Mouse (Mus musculus): ENCODE data around the gene Fbxo21. TPM values are rescaled to one million over a fixed set of nuclear protein-coding genes. Genes with fewer than 3 reads are reported as not detected.

Fbxo21 gene
- polyA plus RNA-seq, 1 experiment from 2014 or later, result 71.7 TPM

DNA sequence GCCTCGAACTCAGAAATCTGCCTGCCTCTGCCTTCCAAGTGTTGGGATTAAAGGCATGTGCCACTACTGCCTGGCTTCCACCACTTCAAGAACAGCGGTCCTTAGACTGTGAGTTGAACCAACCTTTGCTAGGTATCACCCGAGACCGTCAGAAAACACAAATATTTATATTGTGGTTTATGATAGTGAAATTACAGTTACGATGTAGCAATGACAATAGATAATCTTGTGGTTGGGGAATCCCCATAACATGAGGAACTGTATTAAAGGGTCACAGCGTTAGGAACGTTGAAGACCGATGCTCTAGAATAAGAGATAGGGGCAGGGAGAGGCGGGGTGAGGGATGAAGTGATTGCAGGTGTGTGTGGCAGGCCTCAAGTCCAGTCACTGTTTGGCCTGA, 68.9 kb downstream of the Fbxo21 start:
- Histone ChIP-seq H3K4me3 (ENCODE audit: low read depth, low read length) (no peak overlapping the region), H3K9me3 (ENCODE audit: control insufficient read depth, low read depth, low read length) (no peaks in the 10 kb centered on the region; the same call in 1 of the 2 replicates), H3K27ac (ENCODE audit: low read length) (no peak overlapping the region), H3K27me3 (ENCODE audit: control insufficient read depth, insufficient read depth, low read length) (no peaks in the 10 kb centered on the region), H3K4me1 (ENCODE audit: control insufficient read depth, insufficient read depth, low read length) (no peaks in the 10 kb centered on the region), H3K4me2 (replicated peaks; ENCODE audit: low read depth, low read length) (no peak overlapping the region), H3K9ac (replicated peaks; ENCODE audit: low read depth, low read length) (no peak overlapping the region), H3K36me3 (ENCODE audit: control insufficient read depth, insufficient read depth, low read length) (no peaks in the 10 kb centered on the region)
- 84% methylated on average over 9 of the region's 9 CpGs for WGBS
- no peak for ATAC-seq (ENCODE audit: insufficient number of reproducible peaks, insufficient read depth, low FRiP score, low read depth)

DNA sequence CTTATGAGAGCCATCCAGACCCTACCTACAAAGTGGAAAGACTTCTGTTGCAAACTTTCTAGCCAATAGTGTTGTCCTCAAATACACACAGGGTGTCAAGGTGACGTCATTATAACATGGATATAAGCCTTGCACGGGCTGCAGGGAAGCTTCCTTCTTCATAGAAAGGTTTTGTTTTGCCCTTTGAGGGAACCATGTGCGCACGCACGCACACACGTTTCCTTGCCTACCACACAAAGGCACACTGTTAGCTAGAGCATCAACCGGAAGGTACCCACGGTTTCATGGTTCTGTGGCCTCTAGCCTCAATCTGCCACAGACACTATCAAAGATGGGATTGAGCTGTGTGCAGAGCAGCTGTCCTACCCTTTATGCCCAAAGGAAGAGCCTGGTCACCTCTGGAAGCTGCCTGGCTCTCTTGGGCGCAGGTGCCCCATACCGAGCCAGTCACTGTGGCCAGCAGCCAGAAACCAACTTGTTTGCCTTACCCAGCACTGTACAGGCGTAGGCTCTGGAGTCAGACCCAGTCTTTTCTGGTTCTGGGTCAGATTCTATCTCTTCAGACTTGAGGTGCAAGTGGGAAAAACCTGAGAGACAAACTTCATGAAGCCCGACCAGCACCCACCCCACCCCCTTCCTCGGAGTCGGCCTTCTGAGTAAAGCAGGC, 70.7 kb downstream of the Fbxo21 start:
- no peak overlapping the region for H3K4me2 ChIP-seq (replicated peaks; ENCODE audit: low read depth, low read length)
- H3K27me3 ChIP-seq (ENCODE audit: control insufficient read depth, insufficient read depth, low read length), result no peaks in the 10 kb centered on the region
- H3K27ac ChIP-seq (ENCODE audit: low read length), result no peak overlapping the region
- no peak for ATAC-seq (ENCODE audit: insufficient number of reproducible peaks, insufficient read depth, low FRiP score, low read depth)
- no peaks in the 10 kb centered on the region for H3K4me1 ChIP-seq (ENCODE audit: control insufficient read depth, insufficient read depth, low read length)
- H3K4me3 ChIP-seq (ENCODE audit: low read depth, low read length), result no peak overlapping the region
- H3K9ac ChIP-seq (replicated peaks; ENCODE audit: low read depth, low read length), result no peak overlapping the region
- no peaks in the 10 kb centered on the region for H3K9me3 ChIP-seq (ENCODE audit: control insufficient read depth, low read depth, low read length)
- 88% methylated on average over 14 of the region's 14 CpGs for WGBS
- no peaks in the 10 kb centered on the region for H3K36me3 ChIP-seq (ENCODE audit: control insufficient read depth, insufficient read depth, low read length)

DNA sequence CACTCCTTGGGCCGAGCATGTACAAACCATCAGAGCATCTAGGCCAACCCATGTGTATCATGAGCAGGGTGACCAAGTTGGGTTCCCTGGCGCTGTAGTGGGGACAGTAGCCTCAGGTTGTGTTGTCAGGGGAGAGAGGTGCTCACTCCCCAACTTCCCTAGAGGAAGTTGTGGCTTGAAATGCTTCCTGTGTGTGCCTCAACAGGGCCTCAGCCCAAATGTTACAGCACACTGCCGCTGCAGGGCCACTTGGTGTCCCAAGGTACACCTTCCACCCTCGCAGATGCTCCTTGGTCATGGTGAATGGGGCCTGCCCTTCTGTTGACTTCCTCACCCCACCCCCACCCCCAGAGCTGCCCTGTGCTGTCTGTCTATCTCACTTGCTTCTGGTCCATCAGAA, 71.9 kb downstream of the Fbxo21 start:
- H3K4me3 ChIP-seq (ENCODE audit: low read depth, low read length), result no peak overlapping the region
- WGBS, result 90% methylated on average over 4 of the region's 4 CpGs
- H3K9ac ChIP-seq (replicated peaks; ENCODE audit: low read depth, low read length), result no peak overlapping the region
- H3K27me3 ChIP-seq (ENCODE audit: control insufficient read depth, insufficient read depth, low read length), result no peaks in the 10 kb centered on the region
- H3K4me2 ChIP-seq (replicated peaks; ENCODE audit: low read depth, low read length), result no peak overlapping the region
- no peak for ATAC-seq (ENCODE audit: insufficient number of reproducible peaks, insufficient read depth, low FRiP score, low read depth)
- H3K27ac ChIP-seq (ENCODE audit: low read length), result no peak overlapping the region
- no peaks in the 10 kb centered on the region for H3K36me3 ChIP-seq (ENCODE audit: control insufficient read depth, insufficient read depth, low read length)
- no peaks in the 10 kb centered on the region for H3K4me1 ChIP-seq (ENCODE audit: control insufficient read depth, insufficient read depth, low read length)
- no peaks in the 10 kb centered on the region for H3K9me3 ChIP-seq (ENCODE audit: control insufficient read depth, low read depth, low read length)

DNA sequence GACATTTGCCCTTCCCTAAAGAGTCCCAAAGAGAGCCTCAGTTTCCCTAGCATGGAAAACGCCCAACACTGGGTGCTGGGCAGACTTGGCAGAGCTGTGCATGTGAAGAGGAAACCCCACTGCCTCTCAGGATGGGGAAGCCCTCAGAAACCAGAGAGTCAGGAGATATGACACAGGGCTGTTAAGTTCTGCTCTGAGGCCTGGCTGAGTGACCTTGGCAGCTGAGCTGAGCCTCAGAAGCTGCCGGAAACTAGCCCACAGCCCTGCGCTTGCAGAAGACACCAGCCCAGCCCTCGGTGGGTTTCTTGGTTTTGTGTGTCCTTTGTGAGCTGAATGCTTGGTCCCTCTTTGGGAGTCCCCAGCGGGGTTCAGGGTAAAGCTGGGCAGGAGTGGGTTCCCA, 72.4 kb downstream of the Fbxo21 start:
- Histone ChIP-seq H3K9ac (replicated peaks; ENCODE audit: low read depth, low read length) (no peak overlapping the region), H3K27ac (ENCODE audit: low read length) (no peak overlapping the region), H3K36me3 (ENCODE audit: control insufficient read depth, insufficient read depth, low read length) (no peaks in the 10 kb centered on the region), H3K27me3 (ENCODE audit: control insufficient read depth, insufficient read depth, low read length) (no peaks in the 10 kb centered on the region), H3K4me1 (ENCODE audit: control insufficient read depth, insufficient read depth, low read length) (no peaks in the 10 kb centered on the region), H3K4me2 (replicated peaks; ENCODE audit: low read depth, low read length) (no peak overlapping the region), H3K9me3 (ENCODE audit: control insufficient read depth, low read depth, low read length) (no peaks in the 10 kb centered on the region), H3K4me3 (ENCODE audit: low read depth, low read length) (no peak overlapping the region)
- ATAC-seq (ENCODE audit: insufficient number of reproducible peaks, insufficient read depth, low FRiP score, low read depth), result no peak
- 81% methylated on average over 5 of the region's 5 CpGs for WGBS

DNA sequence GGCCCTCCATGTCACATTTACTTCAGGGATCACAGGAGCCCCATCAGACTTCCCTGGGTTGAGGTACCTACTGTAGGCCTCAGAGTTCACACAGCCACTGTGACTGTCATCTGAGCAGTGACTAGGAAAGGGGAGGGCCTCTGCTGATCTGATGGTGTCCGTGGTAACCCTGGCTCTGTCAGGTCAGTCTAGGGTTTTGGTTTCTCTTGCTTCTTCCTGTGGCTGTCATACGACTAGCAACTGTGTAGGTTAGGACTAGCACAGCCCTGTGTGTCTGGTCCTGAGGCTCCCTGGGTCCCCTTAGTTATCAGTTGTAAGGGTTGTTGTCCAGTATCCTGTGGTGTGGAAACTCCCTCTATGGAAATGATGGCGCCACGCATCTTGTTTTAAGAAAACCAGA, 74.2 kb downstream of the Fbxo21 start:
- no peak overlapping the region for H3K9ac ChIP-seq (replicated peaks; ENCODE audit: low read depth, low read length)
- no peaks in the 10 kb centered on the region for H3K36me3 ChIP-seq (ENCODE audit: control insufficient read depth, insufficient read depth, low read length)
- no peak overlapping the region for H3K4me2 ChIP-seq (replicated peaks; ENCODE audit: low read depth, low read length)
- H3K9me3 ChIP-seq (ENCODE audit: control insufficient read depth, low read depth, low read length), result no peaks in the 10 kb centered on the region
- ATAC-seq (ENCODE audit: insufficient number of reproducible peaks, insufficient read depth, low FRiP score, low read depth), result no peak
- H3K4me3 ChIP-seq (ENCODE audit: low read depth, low read length), result no peak overlapping the region
- WGBS, result 79% methylated on average over 4 of the region's 4 CpGs
- no peaks in the 10 kb centered on the region for H3K27me3 ChIP-seq (ENCODE audit: control insufficient read depth, insufficient read depth, low read length)
- H3K27ac ChIP-seq (ENCODE audit: low read length), result no peak overlapping the region
- H3K4me1 ChIP-seq (ENCODE audit: control insufficient read depth, insufficient read depth, low read length), result no peaks in the 10 kb centered on the region

DNA sequence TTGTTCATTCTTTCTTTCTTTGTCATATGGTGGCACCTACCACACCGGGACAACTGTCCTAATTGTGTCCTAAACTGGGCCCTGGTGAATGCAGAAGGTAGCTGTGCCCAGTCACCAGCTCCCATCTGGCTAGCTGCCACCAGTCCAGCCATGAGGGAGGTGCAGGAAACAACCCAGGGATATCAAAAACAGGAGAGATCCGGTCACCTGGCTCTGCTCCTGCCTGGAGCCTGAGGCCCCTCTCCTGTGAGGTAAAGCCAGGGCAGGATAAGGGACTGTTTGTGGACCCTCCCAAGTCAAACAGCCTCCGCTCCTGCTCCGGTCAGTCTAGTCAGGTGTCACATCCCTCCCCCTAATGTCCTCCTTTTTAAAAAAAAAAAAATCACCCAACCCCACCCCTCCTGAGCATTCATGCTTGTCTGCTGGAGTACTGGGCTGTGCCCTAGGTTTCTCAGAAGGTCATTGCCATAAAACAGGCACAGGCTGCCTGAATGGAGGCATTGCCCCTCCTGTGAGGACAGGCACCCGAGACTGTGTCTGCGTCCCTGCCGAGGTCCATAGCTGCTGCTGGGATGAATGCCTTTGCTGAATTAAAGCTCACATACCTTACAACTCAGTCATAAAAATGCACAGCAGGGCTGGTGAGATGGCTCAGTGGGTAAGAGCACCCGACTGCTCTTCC, 75.6 kb downstream of the Fbxo21 start:
- 65% methylated on average over 8 of the region's 8 CpGs for WGBS
- H3K4me3 ChIP-seq (ENCODE audit: low read depth, low read length), result no peak overlapping the region
- H3K4me1 ChIP-seq (ENCODE audit: control insufficient read depth, insufficient read depth, low read length), result no peaks in the 10 kb centered on the region
- no peaks in the 10 kb centered on the region for H3K9me3 ChIP-seq (ENCODE audit: control insufficient read depth, low read depth, low read length)
- H3K36me3 ChIP-seq (ENCODE audit: control insufficient read depth, insufficient read depth, low read length), result no peaks in the 10 kb centered on the region
- H3K4me2 ChIP-seq (replicated peaks; ENCODE audit: low read depth, low read length), result no peak overlapping the region
- H3K27me3 ChIP-seq (ENCODE audit: control insufficient read depth, insufficient read depth, low read length), result no peaks in the 10 kb centered on the region
- ATAC-seq (ENCODE audit: insufficient number of reproducible peaks, insufficient read depth, low FRiP score, low read depth), result peak; percentile 88
- no peak overlapping the region for H3K9ac ChIP-seq (replicated peaks; ENCODE audit: low read depth, low read length)
- no peak overlapping the region for H3K27ac ChIP-seq (ENCODE audit: low read length)

DNA sequence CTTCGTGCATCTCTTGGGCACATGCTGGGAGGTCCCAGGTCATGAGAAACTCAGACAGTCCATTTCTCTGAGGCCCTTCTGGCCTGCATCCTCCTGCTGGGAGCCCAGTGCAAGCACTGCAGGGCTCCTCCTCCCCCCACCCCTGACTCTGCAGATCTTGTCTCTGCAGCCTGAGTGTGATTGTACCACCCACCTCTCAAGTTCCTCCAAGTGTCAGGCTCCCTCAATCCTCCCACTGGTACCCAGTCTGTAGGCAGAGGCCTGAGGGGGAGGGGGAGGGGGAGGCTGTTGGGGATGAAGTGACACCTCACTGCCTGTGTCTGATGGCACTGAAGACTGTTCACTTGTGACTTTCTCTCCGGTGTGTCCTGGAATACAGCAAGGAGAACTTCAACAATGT, 76.7 kb downstream of the Fbxo21 start:
- 95% methylated on average over 2 of the region's 2 CpGs for WGBS
- ATAC-seq (ENCODE audit: insufficient number of reproducible peaks, insufficient read depth, low FRiP score, low read depth), result no peak
- no peak overlapping the region for H3K4me3 ChIP-seq (ENCODE audit: low read depth, low read length)
- no peak overlapping the region for H3K4me2 ChIP-seq (replicated peaks; ENCODE audit: low read depth, low read length)
- H3K4me1 ChIP-seq (ENCODE audit: control insufficient read depth, insufficient read depth, low read length), result no peaks in the 10 kb centered on the region
- no peak overlapping the region for H3K27ac ChIP-seq (ENCODE audit: low read length)
- H3K36me3 ChIP-seq (ENCODE audit: control insufficient read depth, insufficient read depth, low read length), result no peaks in the 10 kb centered on the region
- H3K27me3 ChIP-seq (ENCODE audit: control insufficient read depth, insufficient read depth, low read length), result no peaks in the 10 kb centered on the region
- H3K9me3 ChIP-seq (ENCODE audit: control insufficient read depth, low read depth, low read length), result no peaks in the 10 kb centered on the region
- no peak overlapping the region for H3K9ac ChIP-seq (replicated peaks; ENCODE audit: low read depth, low read length)

DNA sequence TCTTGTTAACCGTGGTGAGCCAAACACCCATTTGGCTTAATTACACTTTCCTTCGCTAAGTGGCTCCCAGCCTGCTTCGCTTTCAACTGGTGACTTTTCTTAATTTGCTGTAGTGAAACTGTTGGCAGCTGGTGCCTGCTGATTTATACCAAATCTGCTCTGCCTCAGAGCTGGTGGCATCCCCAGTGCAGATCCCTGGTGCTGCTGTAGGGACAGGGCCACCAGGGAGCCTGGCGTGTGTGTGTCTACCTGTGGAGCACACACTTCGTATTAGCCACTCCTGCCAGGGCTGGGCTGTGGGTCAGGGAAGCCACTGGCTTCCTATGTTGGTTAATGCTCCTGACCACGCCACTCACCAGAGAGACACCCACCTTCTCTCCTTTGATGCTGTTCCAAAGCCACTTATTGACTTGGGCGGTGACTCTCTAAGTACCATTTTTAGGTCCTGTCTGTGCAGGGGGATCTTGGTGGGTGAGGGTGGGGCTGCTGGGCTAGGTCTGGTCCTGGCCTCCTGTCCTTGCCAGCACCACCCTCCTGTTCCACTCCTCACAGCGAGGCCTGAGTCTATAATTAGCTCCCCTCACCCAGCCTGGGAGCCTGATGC, 81.1 kb downstream of the Fbxo21 start:
- Histone ChIP-seq H3K27me3 (ENCODE audit: control insufficient read depth, insufficient read depth, low read length) (no peaks in the 10 kb centered on the region), H3K36me3 (ENCODE audit: control insufficient read depth, insufficient read depth, low read length) (no peaks in the 10 kb centered on the region), H3K4me1 (ENCODE audit: control insufficient read depth, insufficient read depth, low read length) (no peaks in the 10 kb centered on the region), H3K4me2 (replicated peaks; ENCODE audit: low read depth, low read length) (no peak overlapping the region), H3K9me3 (ENCODE audit: control insufficient read depth, low read depth, low read length) (no peaks in the 10 kb centered on the region), H3K9ac (replicated peaks; ENCODE audit: low read depth, low read length) (no peak overlapping the region), H3K4me3 (ENCODE audit: low read depth, low read length) (no peak overlapping the region), H3K27ac (ENCODE audit: low read length) (no peak overlapping the region)
- no peak for ATAC-seq (ENCODE audit: insufficient number of reproducible peaks, insufficient read depth, low FRiP score, low read depth)
- 50% methylated on average over 8 of the region's 8 CpGs for WGBS
